Mouse (Mus musculus) c-Kit-negative CD71-positive TER-119-positive erythroid progenitor cells, embryonic 14.5 days (primary cell): ENCODE data around the gene Hdac5.

ENCODE experiments used
- DNase-seq: peaks from one replicate; pipeline ENCODE4 v3.0.0-alpha.2; 2013; ENCODE audit warnings: low read depth, low spot score

Gene Hdac5

GRCm38 (mm10) chr11:102240636-102241035, 10.7 kb upstream of the Hdac5 start:
- no peak for DNase-seq

GRCm38 (mm10) chr11:102236022-102236421, 6.1 kb upstream of the Hdac5 start:
- DNase-seq: no peak

GRCm38 (mm10) chr11:102229331-102229953, 524 bp downstream of the Hdac5 start:
- DNase-seq: no peak

GRCm38 (mm10) chr11:102228646-102229268, 1.2 kb downstream of the Hdac5 start:
- DNase-seq: no peak

GRCm38 (mm10) chr11:102228191-102228545, 1.8 kb downstream of the Hdac5 start:
- no peak for DNase-seq

GRCm38 (mm10) chr11:102227270-102228190, 2.4 kb downstream of the Hdac5 start:
- no peak for DNase-seq

- DNase-seq: no peak
These were observed 3.6 kb downstream of the Hdac5 start for GRCm38 (mm10) chr11:102226067-102226978.

GRCm38 (mm10) chr11:102225221-102225620, 4.7 kb downstream of the Hdac5 start:
- no peak for DNase-seq

GRCm38 (mm10) chr11:102224686-102225085, 5.3 kb downstream of the Hdac5 start:
- no peak for DNase-seq

- no peak for DNase-seq
These were observed 6.8 kb downstream of the Hdac5 start for GRCm38 (mm10) chr11:102223166-102223565.

- DNase-seq: no peak
These were observed 8.0 kb downstream of the Hdac5 start for GRCm38 (mm10) chr11:102221954-102222351.

- DNase-seq: no peak
These were observed 8.6 kb downstream of the Hdac5 start for GRCm38 (mm10) chr11:102221243-102221953.

- no peak for DNase-seq
These were observed 9.5 kb downstream of the Hdac5 start for GRCm38 (mm10) chr11:102220451-102220850.

- no peak for DNase-seq
These were observed 10.0 kb downstream of the Hdac5 start for GRCm38 (mm10) chr11:102219994-102220346.

GRCm38 (mm10) chr11:102219247-102219993, 10.5 kb downstream of the Hdac5 start:
- DNase-seq: no peak

- DNase-seq: no peak
These were observed 11.2 kb downstream of the Hdac5 start for GRCm38 (mm10) chr11:102218783-102219182.

- DNase-seq: no peak
These were observed 12.0 kb downstream of the Hdac5 start for GRCm38 (mm10) chr11:102217876-102218430.

- no peak for DNase-seq
These were observed 12.6 kb downstream of the Hdac5 start for GRCm38 (mm10) chr11:102217396-102217795.

- no peak for DNase-seq
These were observed 13.1 kb downstream of the Hdac5 start for GRCm38 (mm10) chr11:102216886-102217240.
